Mouse (Mus musculus): ENCODE measurements around the gene Pik3r5. TPM values are rescaled to one million over a fixed set of nuclear protein-coding genes. Genes with fewer than 3 reads are reported as not detected.

The Pik3r5 gene
- total and polyA plus RNA-seq, 3 experiments: 3.5 to 9.4 (median 5.7) TPM

DNA sequence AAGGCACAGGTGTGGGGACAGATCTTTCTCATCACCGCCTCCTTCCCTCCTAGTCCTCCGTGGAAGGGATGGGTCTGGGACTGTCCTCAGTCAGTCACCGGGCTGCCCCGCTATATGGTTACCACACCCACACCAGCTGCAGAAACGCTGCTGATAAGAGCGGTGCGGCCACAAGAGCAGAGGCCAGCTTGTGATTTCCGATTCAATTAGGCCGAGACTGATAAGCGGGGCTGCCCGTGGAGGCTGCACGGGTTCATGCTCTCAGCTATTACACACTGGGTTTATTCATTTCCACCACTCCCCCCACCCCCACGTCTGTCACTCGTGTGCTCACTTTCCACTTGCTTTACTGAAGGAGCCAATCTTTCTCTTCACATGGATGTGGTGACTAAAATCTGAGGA is 69.0 kb downstream of the Pik3r5 start (continued):
- TF ChIP-seq MAZ (IDR thresholded peaks at IDR 0.05; ENCODE audit: low read depth, low read length) (peak; percentile 87; the same call in 1 of the 2 replicates), CHD1 (IDR thresholded peaks at IDR 0.05; ENCODE audit: low read depth, low read length) (no peak; the same call in 1 of the 2 replicates), MAX (IDR thresholded peaks at IDR 0.05; ENCODE audit: low read length) (peak; percentile 79)

- Histone ChIP-seq H3K4me1 (ENCODE audit: control insufficient read depth in 1 of 2, insufficient read depth in 2 of 2) (peaks cover 42 to 72% of the 10 kb centered on the region in 2 experiments), H3K36me3 (replicated peaks in 1 of 2; ENCODE audit: control insufficient read depth in 1 of 2, insufficient read depth in 1 of 2, low read length in 1 of 2) (peaks cover 4 to 13% of the 10 kb centered on the region in 2 experiments), H3K4me3 (replicated peaks in 1 of 3; ENCODE audit: low read depth in 2 of 3, low read length in 2 of 3, poor library complexity in 1 of 3) (peak overlapping the region; percentile 14 to 96 (median 71)), H3K27ac (ENCODE audit: insufficient read depth, low read depth) (peak overlapping the region; percentile 94), H3K9me3 (replicated peaks; ENCODE audit: low read length) (peaks cover 3% of the 10 kb centered on the region), H3K9ac (ENCODE audit: insufficient read depth, low read depth) (no peak overlapping the region), H3K79me2 (replicated peaks; ENCODE audit: control insufficient read depth, extremely low read depth, insufficient read depth, poor library complexity, severe bottlenecking) (peaks cover 40% of the 10 kb centered on the region), H3K27me3 (replicated peaks) (no peaks in the 10 kb centered on the region), H3K4me2 (ENCODE audit: insufficient read depth, low read depth, poor library complexity, severe bottlenecking) (peak overlapping the region; percentile 54)
- dilution Hi-C loops (cut with MboI; ENCODE audit: extremely low pct_ligation_motif_present, extremely low pct_unique_long_range_greater_than_20kb, low sequenced_read_pairs): no loop called here
- in situ Hi-C loops (cut with MboI; ENCODE audit: low pct_ligation_motif_present, low pct_unique_long_range_greater_than_20kb, low sequenced_read_pairs): no loop called here
- TF ChIP-seq BHLHE40 (IDR thresholded peaks at IDR 0.05; ENCODE audit: low read depth, low read length): peak; percentile 87
- TF ChIP-seq POLR2AphosphoS2 (IDR thresholded peaks at IDR 0.05; ENCODE audit: low read depth, low read length): no peak
- TF ChIP-seq PAX5 (IDR thresholded peaks at IDR 0.05; ENCODE audit: low read length): no peak
- peak; percentile 98 for TF ChIP-seq TCF12 (IDR thresholded peaks at IDR 0.05; ENCODE audit: low read depth, low read length)
- TF ChIP-seq SMC3 (IDR thresholded peaks at IDR 0.05; ENCODE audit: low read depth, low read length): no peak
- TF ChIP-seq KAT2A (IDR thresholded peaks at IDR 0.05; ENCODE audit: insufficient replicate concordance, low read length): 0 out of 2 replicates have a peak, but pooled peaks have one; percentile 28
- peak; percentile 43; the same call in 1 of the 2 replicates for TF ChIP-seq JUND (conservative IDR thresholded peaks at IDR 0.05; ENCODE audit: low read depth, low read length)
- TF ChIP-seq MAFK (IDR thresholded peaks at IDR 0.05; ENCODE audit: insufficient replicate concordance, low read length): peak; percentile 75; the same call in 1 of the 2 replicates
- peak in 1 of 2 experiments; percentile 37; a peak in 2 of 4 replicates for TF ChIP-seq CTCF (conservative IDR thresholded peaks at IDR 0.05 in 1 of 2, IDR thresholded peaks at IDR 0.05 in 1 of 2; ENCODE audit: low read depth in 2 of 2, low read length in 2 of 2)
- peak; percentile 61; the same call in 1 of the 2 replicates for TF ChIP-seq TBP (conservative IDR thresholded peaks at IDR 0.05; ENCODE audit: low read depth, low read length)
- peak; percentile 27; the same call in 1 of the 2 replicates for TF ChIP-seq JUN (IDR thresholded peaks at IDR 0.05; ENCODE audit: insufficient read depth, low read depth, low read length)
- no peak; the same call in 1 of the 2 replicates for TF ChIP-seq SIN3A (IDR thresholded peaks at IDR 0.05; ENCODE audit: low read length)
- peak; percentile 87 for TF ChIP-seq ETS1 (conservative IDR thresholded peaks at IDR 0.05; ENCODE audit: low read depth, low read length)
- 0 out of 2 replicates have a peak, but pooled peaks have one; percentile 79 for TF ChIP-seq MEF2A (IDR thresholded peaks at IDR 0.05; ENCODE audit: borderline replicate concordance, low read depth, low read length)
- peak; percentile 58; the same call in 1 of the 2 replicates for TF ChIP-seq MXI1 (IDR thresholded peaks at IDR 0.05; ENCODE audit: low read depth, low read length)
- peak; percentile 87 for TF ChIP-seq ELF1 (IDR thresholded peaks at IDR 0.05; ENCODE audit: low read depth, low read length)
- no peak for TF ChIP-seq UBTF (IDR thresholded peaks at IDR 0.05; ENCODE audit: low read depth, low read length)
- TF ChIP-seq ZMIZ1 (IDR thresholded peaks at IDR 0.05; ENCODE audit: low read depth, low read length): no peak
- no peak; the same call in 1 of the 2 replicates for TF ChIP-seq HCFC1 (IDR thresholded peaks at IDR 0.05; ENCODE audit: low read depth, low read length)
- TF ChIP-seq MYC (IDR thresholded peaks at IDR 0.05; ENCODE audit: low read depth, low read length): no peak
- TF ChIP-seq MAZ (IDR thresholded peaks at IDR 0.05; ENCODE audit: low read depth, low read length): peak; percentile 42
- no peak for TF ChIP-seq ZNF384 (IDR thresholded peaks at IDR 0.05; ENCODE audit: low read depth, low read length)
- no peak; the same call in 1 of the 2 replicates for TF ChIP-seq POLR2A (IDR thresholded peaks at IDR 0.05; ENCODE audit: low read depth, low read length)
- TF ChIP-seq RAD21 (IDR thresholded peaks at IDR 0.05; ENCODE audit: low read depth, low read length): no peak; the same call in none of the 2 replicates
- no peak for TF ChIP-seq E2F4 (IDR thresholded peaks at IDR 0.05; ENCODE audit: insufficient replicate concordance, low read depth, low read length)
- peak; percentile 10; the same call in 1 of the 2 replicates for TF ChIP-seq CHD2 (IDR thresholded peaks at IDR 0.05; ENCODE audit: low read length)
- TF ChIP-seq RCOR1 (conservative IDR thresholded peaks at IDR 0.05; ENCODE audit: low read depth, low read length): no peak; the same call in 1 of the 2 replicates
- TF ChIP-seq ZKSCAN1 (IDR thresholded peaks at IDR 0.05; ENCODE audit: borderline replicate concordance, low read depth, low read length): no peak
- no peak; the same call in 1 of the 2 replicates for TF ChIP-seq MAX (IDR thresholded peaks at IDR 0.05; ENCODE audit: low read length)
- no peak for TF ChIP-seq CHD1 (IDR thresholded peaks at IDR 0.05; ENCODE audit: low read depth, low read length)
- TF ChIP-seq EP300 (IDR thresholded peaks at IDR 0.05; ENCODE audit: low read length): peak; percentile 93
- peak; percentile 90 for TF ChIP-seq IRF4 (IDR thresholded peaks at IDR 0.05; ENCODE audit: low read depth, low read length)
- no peak for TF ChIP-seq USF2 (conservative IDR thresholded peaks at IDR 0.05; ENCODE audit: low read depth, low read length)
- DNase-seq (ENCODE audit: extremely low read depth): peak; percentile 99
These were observed 70.5 kb downstream of the Pik3r5 start for GRCm38 (mm10) chr11:68502408-68502807.

All from CH12.LX (cell line).